7 mouse cellular contexts compared by ENCODE assay signal in the genomic region with DNA sequence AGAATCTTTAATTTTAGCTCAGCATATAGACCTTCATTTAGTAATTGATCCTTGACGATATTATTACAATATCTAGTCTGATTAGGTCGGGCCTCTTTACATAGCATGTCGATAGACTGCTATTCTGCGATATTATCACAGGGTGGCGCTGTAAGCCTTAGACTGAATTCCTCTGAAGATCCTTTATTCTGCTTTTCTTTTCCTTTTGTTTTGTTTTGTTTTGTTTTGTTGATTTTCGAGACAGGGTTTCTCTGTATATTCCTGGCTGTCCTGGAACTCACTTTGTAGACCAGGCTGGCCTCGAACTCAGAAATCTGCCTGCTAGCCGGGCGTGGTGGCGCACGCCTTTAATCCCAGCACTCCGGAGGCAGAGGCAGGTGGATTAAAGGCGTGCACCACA. TPM values are rescaled to one million over a fixed set of nuclear protein-coding genes. Genes with fewer than 3 reads are reported as not detected.
DNase-seq lines count a peak whose midpoint lies in the region; ATAC-seq and TF ChIP-seq lines count a peak whose summit lies in the region.
"Not testable (repeated sequence)": the region's sequence is repeated elsewhere in the genome, so short reads cannot be mapped to it uniquely, and the experiment has no call there.

No protein-coding gene starts in this region.

- TF ChIP-seq CTCF in Patski (IDR thresholded peaks at IDR 0.05): peak; percentile 71
- TF ChIP-seq CTCF in forebrain, postnatal 0 days (IDR thresholded peaks at IDR 0.05; ENCODE audit: low read depth): peak; percentile 83
- TF ChIP-seq CTCF in left cerebral cortex, adult 2 months (IDR thresholded peaks at IDR 0.05): peak; percentile 88
- TF ChIP-seq CTCF in lung, postnatal 0 days (IDR thresholded peaks at IDR 0.05): peak; percentile 88

- H3K27me3 ChIP-seq in Patski; forebrain, postnatal 0 days (ENCODE audit: insufficient read depth, low read length); hindbrain, embryonic 14.5 days (ENCODE audit: control insufficient read depth, insufficient read depth, low read length); lung, postnatal 0 days (replicated peaks; ENCODE audit: insufficient read depth, low read length): not testable (repeated sequence)
- H3K27me3 ChIP-seq in neural tube, embryonic 12.5 days (replicated peaks): peaks cover 12% of the 10 kb centered on the region

- not testable (repeated sequence) for H3K36me3 ChIP-seq in forebrain, postnatal 0 days (ENCODE audit: insufficient read depth); hindbrain, embryonic 14.5 days (replicated peaks; ENCODE audit: control insufficient read depth, insufficient read depth); lung, postnatal 0 days (ENCODE audit: insufficient read depth, low read length); neural tube, embryonic 12.5 days

- not testable (repeated sequence) for DNase-seq in Patski (ENCODE audit: low read depth, low spot score); left cerebral cortex, adult 2 months (ENCODE audit: extremely low spot score in 1 of 2, low spot score in 2 of 2)
- DNase-seq in cerebellum, postnatal 25 days: peak; percentile 52 to 55
- DNase-seq in forebrain, postnatal 0 days: peak; percentile 69
- peak; percentile 78 for DNase-seq in hindbrain, embryonic 14.5 days (ENCODE audit: low spot score)
- DNase-seq in lung, postnatal 0 days (ENCODE audit: low spot score): peak; percentile 87

- ATAC-seq in Patski; forebrain, postnatal 0 days; hindbrain, embryonic 14.5 days (ENCODE audit: low FRiP score); neural tube, embryonic 12.5 days (ENCODE audit: low FRiP score, low read depth): not testable (repeated sequence)
- 0 out of 2 replicates have a peak, but pooled peaks have one; percentile 19 for ATAC-seq in lung, postnatal 0 days

- H3K9me3 ChIP-seq in forebrain, postnatal 0 days (ENCODE audit: low read length); hindbrain, embryonic 14.5 days (ENCODE audit: control insufficient read depth, low read length); lung, postnatal 0 days (ENCODE audit: low read length); neural tube, embryonic 12.5 days: not testable (repeated sequence)

- intact Hi-C loops in left cerebral cortex, adult 2 months (cut with DNase I): loop anchor here (1.0 to 5.0 kb wide), 3 partner anchors 45 to 136 kb away; a partner anchor contains a TSS

- not testable (repeated sequence) for H3K9ac ChIP-seq in forebrain, postnatal 0 days; hindbrain, embryonic 14.5 days; lung, postnatal 0 days (replicated peaks; ENCODE audit: low read depth); neural tube, embryonic 12.5 days

- not testable (repeated sequence) for H3K4me1 ChIP-seq in forebrain, postnatal 0 days (ENCODE audit: insufficient read depth); lung, postnatal 0 days (ENCODE audit: insufficient read depth, low read depth, low read length); neural tube, embryonic 12.5 days
- H3K4me1 ChIP-seq in hindbrain, embryonic 14.5 days (replicated peaks; ENCODE audit: control insufficient read depth, insufficient read depth, low read length): 0 out of 2 replicates have a peak, but pooled peaks cover 12% of the 10 kb centered on the region

- H3K4me3 ChIP-seq in forebrain, postnatal 0 days (ENCODE audit: low read depth, low read length): peak overlapping the region; percentile 14; the same call in 1 of the 2 replicates
- not testable (repeated sequence) for H3K4me3 ChIP-seq in hindbrain, embryonic 14.5 days (replicated peaks; ENCODE audit: low read length); neural tube, embryonic 12.5 days
- peak overlapping the region; percentile 26; the same call in 1 of the 2 replicates for H3K4me3 ChIP-seq in left cerebral cortex, adult 2 months
- peak overlapping the region; percentile 29; the same call in 1 of the 2 replicates for H3K4me3 ChIP-seq in lung, postnatal 0 days (ENCODE audit: low read depth, low read length)

- TF ChIP-seq EP300 in lung, postnatal 0 days (IDR thresholded peaks at IDR 0.05): not testable (repeated sequence)

- 10% methylated on average over 13 of the region's 13 CpGs for WGBS in forebrain, postnatal 0 days
- 21% methylated on average over 13 of the region's 13 CpGs for WGBS in hindbrain, embryonic 14.5 days
- 21% methylated on average over 13 of the region's 13 CpGs for WGBS in lung, postnatal 0 days
- WGBS in neural tube, embryonic 12.5 days: 24% methylated on average over 13 of the region's 13 CpGs

- POLR2A ChIA-PET in Patski (lab: Charles Lee): not testable (repeated sequence)

- H3K27ac ChIP-seq in forebrain, postnatal 0 days (ENCODE audit: low read depth, low read length); hindbrain, embryonic 14.5 days; left cerebral cortex, adult 2 months; lung, postnatal 0 days (ENCODE audit: low read length); neural tube, embryonic 12.5 days: not testable (repeated sequence)

- CTCF ChIA-PET in Patski (lab: Charles Lee): interaction anchor here (0.6 to 1.1 kb wide), 3 partner anchors 25 to 133 kb away, joined by 3 read pairs; no protein-coding TSS in a partner anchor

- H3K4me2 ChIP-seq in forebrain, postnatal 0 days (ENCODE audit: low read depth): peak overlapping the region; percentile 27; the same call in 1 of the 2 replicates
- H3K4me2 ChIP-seq in hindbrain, embryonic 14.5 days (replicated peaks): peak overlapping the region; percentile 40
- peak overlapping the region; percentile 46 for H3K4me2 ChIP-seq in lung, postnatal 0 days (replicated peaks; ENCODE audit: low read depth, low read length)
- peak overlapping the region; percentile 38 for H3K4me2 ChIP-seq in neural tube, embryonic 12.5 days (replicated peaks)

- in situ Hi-C loops in Patski (cut with MboI; ENCODE audit: low pct_unique_long_range_greater_than_20kb): loop anchor here (5.0 kb wide), 1 partner anchor 105 kb away; no protein-coding TSS in a partner anchor

RNA-seq across cellular contexts. Expression of a gene that starts 13.4 kb away (rescaled TPM):
- 4.9 TPM for polyA plus RNA-seq in Patski (2021)
- 8.5 and 9.2 TPM in 2 replicates for total RNA-seq in forebrain, postnatal 0 days (2014; rRNA removed)
- 2.9 and 4.7 TPM in 2 replicates for polyA plus RNA-seq in forebrain, postnatal 0 days (2015; fragmentation: Nextera tagmentation; extraction: Ambion mirVana)
- polyA plus RNA-seq in hindbrain, embryonic 14.5 days (2014; fragmentation: Nextera tagmentation; extraction: Ambion mirVana): 8.2 and 8.5 TPM in 2 replicates
- total RNA-seq in left cerebral cortex, adult 2 months (2021): 1 to 10 TPM; 6.5 to 8.1 TPM
- 7.3 and 7.9 TPM in 2 replicates for polyA plus RNA-seq in lung, postnatal 0 days (2015; fragmentation: Nextera tagmentation; extraction: Ambion mirVana)
- polyA plus RNA-seq in neural tube, embryonic 12.5 days (2016; fragmentation: Nextera tagmentation; extraction: Ambion mirVana): 7.2 and 8.3 TPM in 2 replicates

RNA-seq across cellular contexts. Expression of a gene that starts 17.0 kb away (rescaled TPM):
- polyA plus RNA-seq in Patski (2021): 30.3 TPM
- 29.5 and 31.7 TPM in 2 replicates for total RNA-seq in forebrain, postnatal 0 days (2014; rRNA removed)
- 9.8 and 10.0 TPM in 2 replicates for polyA plus RNA-seq in forebrain, postnatal 0 days (2015; fragmentation: Nextera tagmentation; extraction: Ambion mirVana)
- 4.8 and 6.1 TPM in 2 replicates for polyA plus RNA-seq in hindbrain, embryonic 14.5 days (2014; fragmentation: Nextera tagmentation; extraction: Ambion mirVana)
- 10 to 100 TPM; 13.4 to 14.3 TPM for total RNA-seq in left cerebral cortex, adult 2 months (2021)
- polyA plus RNA-seq in lung, postnatal 0 days (2015; fragmentation: Nextera tagmentation; extraction: Ambion mirVana): 12.5 and 12.8 TPM in 2 replicates
- 20.8 and 21.3 TPM in 2 replicates for polyA plus RNA-seq in neural tube, embryonic 12.5 days (2016; fragmentation: Nextera tagmentation; extraction: Ambion mirVana)

RNA-seq across cellular contexts. Expression of a gene that starts 24.5 kb away (rescaled TPM):
- 4.9 TPM for polyA plus RNA-seq in Patski (2021)
- total RNA-seq in forebrain, postnatal 0 days (2014; rRNA removed): 3.2 and 4.6 TPM in 2 replicates
- 0.89 and 1.3 TPM in 2 replicates for polyA plus RNA-seq in forebrain, postnatal 0 days (2015; fragmentation: Nextera tagmentation; extraction: Ambion mirVana)
- 4.5 and 5.7 TPM in 2 replicates for polyA plus RNA-seq in hindbrain, embryonic 14.5 days (2014; fragmentation: Nextera tagmentation; extraction: Ambion mirVana)
- total RNA-seq in left cerebral cortex, adult 2 months (2021): 1 to 10 TPM; 3.8 to 5.0 TPM
- 4.7 and 5.4 TPM in 2 replicates for polyA plus RNA-seq in lung, postnatal 0 days (2015; fragmentation: Nextera tagmentation; extraction: Ambion mirVana)
- polyA plus RNA-seq in neural tube, embryonic 12.5 days (2016; fragmentation: Nextera tagmentation; extraction: Ambion mirVana): 5.3 TPM in 2 replicates

RNA-seq across cellular contexts. Expression of a gene that starts 31.0 kb away (rescaled TPM):
- polyA plus RNA-seq in Patski (2021): 10.0 TPM
- 10.2 and 13.5 TPM in 2 replicates for total RNA-seq in forebrain, postnatal 0 days (2014; rRNA removed)
- 1.7 and 2.4 TPM in 2 replicates for polyA plus RNA-seq in forebrain, postnatal 0 days (2015; fragmentation: Nextera tagmentation; extraction: Ambion mirVana)
- 6.1 and 6.4 TPM in 2 replicates for polyA plus RNA-seq in hindbrain, embryonic 14.5 days (2014; fragmentation: Nextera tagmentation; extraction: Ambion mirVana)
- total RNA-seq in left cerebral cortex, adult 2 months (2021): 1 to 10 TPM; 7.6 to 9.3 TPM
- 3.7 and 4.6 TPM in 2 replicates for polyA plus RNA-seq in lung, postnatal 0 days (2015; fragmentation: Nextera tagmentation; extraction: Ambion mirVana)
- 6.4 and 7.8 TPM in 2 replicates for polyA plus RNA-seq in neural tube, embryonic 12.5 days (2016; fragmentation: Nextera tagmentation; extraction: Ambion mirVana)

RNA-seq across cellular contexts. Expression of a gene that starts 44.2 kb away (rescaled TPM):
- polyA plus RNA-seq in Patski (2021): 2.9 TPM
- total RNA-seq in forebrain, postnatal 0 days (2014; rRNA removed): 5.9 and 7.2 TPM in 2 replicates
- polyA plus RNA-seq in forebrain, postnatal 0 days (2015; fragmentation: Nextera tagmentation; extraction: Ambion mirVana): 1.7 and 3.2 TPM in 2 replicates
- 4.2 and 5.3 TPM in 2 replicates for polyA plus RNA-seq in hindbrain, embryonic 14.5 days (2014; fragmentation: Nextera tagmentation; extraction: Ambion mirVana)
- 1 to 10 TPM; 3.8 to 5.6 TPM for total RNA-seq in left cerebral cortex, adult 2 months (2021)
- polyA plus RNA-seq in lung, postnatal 0 days (2015; fragmentation: Nextera tagmentation; extraction: Ambion mirVana): 6.0 and 6.7 TPM in 2 replicates
- polyA plus RNA-seq in neural tube, embryonic 12.5 days (2016; fragmentation: Nextera tagmentation; extraction: Ambion mirVana): 5.7 and 6.8 TPM in 2 replicates
